Mouse (Mus musculus) erythroblast, adult 5-6 weeks (primary cell): ENCODE data around the gene Ergic1. TPM values are rescaled to one million over a fixed set of nuclear protein-coding genes. Genes with fewer than 3 reads are reported as not detected.

Source experiments
- ATAC-seq: replicated peaks from 2 replicates; pipeline ENCODE4 v1.8.0; 2016; ENCODE audit warnings: moderate number of reproducible peaks, mild to moderate bottlenecking, moderate TSS enrichment, inconsistent platforms; ENCODE audit not compliant: poor library complexity, low FRiP score, severe bottlenecking
- total RNA-seq, 2 experiments: library from RNA; stranded (forward) in 1 of 2; stranded (reverse) in 1 of 2; fragments of 150-400 nt in 1 of 2; fragments of 200-764, 138-1000 nt in 1 of 2; gene quantifications; 2 replicates each; pipeline versions ENCODE4 v1.2.3 to v1.2.4; 2015 to 2017; ENCODE audit warnings: low replicate concordance in 2 of 2

The Ergic1 gene
- total RNA-seq, 2 experiments from 2014 or later = 10.3 to 26.1 TPM

- no peak for ATAC-seq
Measured at GRCm38 (mm10) chr17:26644509-26645410, 83.5 kb downstream of the Ergic1 start.

- ATAC-seq = no peak
Measured at GRCm38 (mm10) chr17:26645411-26645854, 84.1 kb downstream of the Ergic1 start.

GRCm38 (mm10) chr17:26647283-26647682 is 86.0 kb downstream of the Ergic1 start:
- no peak for ATAC-seq

- ATAC-seq = no peak
Measured at GRCm38 (mm10) chr17:26649565-26649964, 88.3 kb downstream of the Ergic1 start.

GRCm38 (mm10) chr17:26650451-26651363 is 89.4 kb downstream of the Ergic1 start:
- ATAC-seq = no peak

GRCm38 (mm10) chr17:26658854-26659572 is 97.7 kb downstream of the Ergic1 start:
- ATAC-seq = no peak

- ATAC-seq = no peak
Measured at GRCm38 (mm10) chr17:26659573-26659915, 98.3 kb downstream of the Ergic1 start.

GRCm38 (mm10) chr17:26660192-26660912 is 99.1 kb downstream of the Ergic1 start:
- 0 out of 2 replicates have a peak, but pooled peaks have one; percentile 38 for ATAC-seq

- ATAC-seq = no peak
Measured at GRCm38 (mm10) chr17:26662204-26662603, 100.9 kb downstream of the Ergic1 start.

GRCm38 (mm10) chr17:26662978-26663683 is 101.8 kb downstream of the Ergic1 start, which contains the start of gene Atp6v0e:
Gene Atp6v0e (plus strand): TSS chr17:26663231.
- ATAC-seq = peak; percentile 90

GRCm38 (mm10) chr17:26665600-26665999 is 104.3 kb downstream of the Ergic1 start:
- no peak for ATAC-seq

GRCm38 (mm10) chr17:26671268-26671667 is 110.0 kb downstream of the Ergic1 start:
- no peak for ATAC-seq

- no peak for ATAC-seq
Measured at GRCm38 (mm10) chr17:26675845-26676244, 114.6 kb downstream of the Ergic1 start.

GRCm38 (mm10) chr17:26676252-26676615 is 114.9 kb downstream of the Ergic1 start:
- peak; percentile 93 for ATAC-seq

GRCm38 (mm10) chr17:26676616-26677376 is 115.5 kb downstream of the Ergic1 start:
- ATAC-seq = peak; percentile 84

GRCm38 (mm10) chr17:26677711-26678637 is 116.7 kb downstream of the Ergic1 start:
- no peak for ATAC-seq

GRCm38 (mm10) chr17:26681276-26681675 is 120.0 kb downstream of the Ergic1 start:
- ATAC-seq = no peak
